Mouse (Mus musculus) testis, adult 2 months (tissue): ENCODE data around the gene Myct1.

ENCODE experiments used
- CTCF ChIP-seq: fragments of 200-500 bp; IDR thresholded peaks from 2 replicates; pipeline ENCODE4 v1.5.1; 2012; ENCODE audit warnings: low read depth, mild to moderate bottlenecking, inconsistent platforms, low read length, moderate library complexity; ENCODE audit not compliant: control insufficient read depth, insufficient read depth, insufficient replicate concordance
- POLR2A ChIP-seq: fragments of 200-500 bp; IDR thresholded peaks from 2 replicates; pipeline ENCODE4 v1.6.1; 2012; ENCODE audit warnings: low read depth, mild to moderate bottlenecking, inconsistent platforms, low read length, moderate library complexity; ENCODE audit not compliant: control insufficient read depth

GRCm38 (mm10) chr10:5639112-5639511 is 45.5 kb downstream of the Myct1 start, which contains the start of gene Vip:
- no peak for TF ChIP-seq CTCF
- no peak for TF ChIP-seq POLR2A
